Mouse (Mus musculus) midbrain, embryonic 14.5 days (tissue): ENCODE measurements around the gene Adgrl3. TPM values are rescaled to one million over a fixed set of nuclear protein-coding genes. Genes with fewer than 3 reads are reported as not detected.

Experiments
- ATAC-seq: fragments of 200-750 bp; cut with Nextera tagmentation; 2 replicates; pipeline ENCODE4 v1.8.0; 2017; ENCODE audit warnings: moderate number of reproducible peaks, moderate library complexity; ENCODE audit not compliant: low FRiP score, low TSS enrichment
- DNase-seq: peaks from one replicate; pipeline ENCODE4 v3.0.0-alpha.2; 2015
- H3K27ac ChIP-seq: fragments of 300-500 bp; sonication (generic); replicated peaks from 2 replicates; pipeline ENCODE4 v1.5.1; 2014; ENCODE audit warnings: mild to moderate bottlenecking, low read depth, low read length, moderate library complexity
- H3K27me3 ChIP-seq: fragments of 300-500 bp; sonication (generic); 2 replicates; pipeline ENCODE4 v1.6.1; 2014; ENCODE audit warnings: low read length, control low read depth, mixed read lengths; ENCODE audit not compliant: control insufficient read depth, insufficient read depth
- H3K36me3 ChIP-seq: fragments of 300-500 bp; sonication (generic); 2 replicates; pipeline ENCODE4 v1.6.1; 2014; ENCODE audit warnings: low read length, control low read depth; ENCODE audit not compliant: control insufficient read depth, insufficient read depth
- H3K4me1 ChIP-seq: fragments of 300-500 bp; sonication (generic); 2 replicates; pipeline ENCODE4 v1.6.1; 2014; ENCODE audit warnings: mild to moderate bottlenecking, antibody characterized with exemption, low read length, control low read depth; ENCODE audit not compliant: control insufficient read depth, insufficient read depth
- H3K4me2 ChIP-seq: fragments of 300-500 bp; sonication (generic); 2 replicates; pipeline ENCODE4 v1.6.1; 2014; ENCODE audit warnings: mild to moderate bottlenecking, low read length, moderate library complexity
- H3K4me3 ChIP-seq: fragments of 300-500 bp; sonication (generic); replicated peaks from 2 replicates; pipeline ENCODE4 v1.5.1; 2014; ENCODE audit warnings: low read depth, low read length
- H3K9ac ChIP-seq: fragments of 300-500 bp; sonication (generic); replicated peaks from 2 replicates; pipeline ENCODE4 v1.6.1; 2014; ENCODE audit warnings: mild to moderate bottlenecking, low read length, moderate library complexity
- H3K9me3 ChIP-seq: fragments of 300-500 bp; sonication (generic); 2 replicates; pipeline ENCODE4 v1.6.1; 2016; ENCODE audit warnings: low read length, control low read depth, mixed read lengths; ENCODE audit not compliant: control insufficient read depth
- WGBS: fragments of 180-500 bp; shearing (Covaris S2); extraction: QIAGEN DNeasy Blood & Tissue Kit; methylation state at CpG from one replicate; pipeline ENCODE4 v1.1.7; 2014; 5-methylcytosine and 5-hydroxymethylcytosine counted together
- polyA plus RNA-seq: library from polyadenylated mRNA; unstranded; fragments of >200 nt; fragmentation: Nextera tagmentation; extraction: Ambion mirVana; gene quantifications from 2 replicates; pipeline ENCODE4 v1.2.1, GENCODE M21; 2014

The Adgrl3 gene
- polyA plus RNA-seq, 1 experiment from 2014 or later, result 77.5 TPM

- H3K27ac ChIP-seq, result no peak overlapping the region
- no peaks in the 10 kb centered on the region for H3K9me3 ChIP-seq
- no peaks in the 10 kb centered on the region for H3K27me3 ChIP-seq
- no peak for ATAC-seq
- H3K4me2 ChIP-seq, result no peak overlapping the region
- H3K9ac ChIP-seq, result no peak overlapping the region
- H3K36me3 ChIP-seq, result no peaks in the 10 kb centered on the region
- H3K4me3 ChIP-seq, result no peak overlapping the region
- WGBS, result 85% methylated on average over 2 of the region's 2 CpGs
- no peak for DNase-seq
- peaks cover 24% of the 10 kb centered on the region for H3K4me1 ChIP-seq
These were observed 44.1 kb downstream of the Adgrl3 start for GRCm38 (mm10) chr5:81064026-81064425.

GRCm38 (mm10) chr5:81068173-81068572 lies 48.2 kb downstream of the Adgrl3 start:
- DNase-seq, result no peak
- H3K9ac ChIP-seq, result no peak overlapping the region
- H3K4me2 ChIP-seq, result no peak overlapping the region
- H3K4me3 ChIP-seq, result no peak overlapping the region
- no peaks in the 10 kb centered on the region for H3K27me3 ChIP-seq
- no peaks in the 10 kb centered on the region for H3K4me1 ChIP-seq
- H3K9me3 ChIP-seq, result no peaks in the 10 kb centered on the region
- no peaks in the 10 kb centered on the region for H3K36me3 ChIP-seq
- 84% methylated on average over 6 of the region's 6 CpGs for WGBS
- H3K27ac ChIP-seq, result no peak overlapping the region
- no peak for ATAC-seq

GRCm38 (mm10) chr5:81068839-81069238 lies 48.9 kb downstream of the Adgrl3 start:
- no peak for ATAC-seq
- no peaks in the 10 kb centered on the region for H3K36me3 ChIP-seq
- WGBS, result 67% methylated on average over 4 of the region's 4 CpGs

GRCm38 (mm10) chr5:81072888-81073287 lies 53.0 kb downstream of the Adgrl3 start:
- no peak overlapping the region for H3K9ac ChIP-seq
- no peaks in the 10 kb centered on the region for H3K9me3 ChIP-seq
- H3K27me3 ChIP-seq, result no peaks in the 10 kb centered on the region
- H3K27ac ChIP-seq, result no peak overlapping the region
- no peak for DNase-seq
- no peak for ATAC-seq
- no peaks in the 10 kb centered on the region for H3K4me1 ChIP-seq
- WGBS, result 74% methylated on average over 5 of the region's 5 CpGs
- H3K4me2 ChIP-seq, result no peak overlapping the region
- no peaks in the 10 kb centered on the region for H3K36me3 ChIP-seq
- H3K4me3 ChIP-seq, result no peak overlapping the region

More at GRCm38 (mm10) chr5:81068839-81069238, 48.9 kb downstream of the Adgrl3 start:
- DNase-seq, result no peak
- Histone ChIP-seq H3K9ac (no peak overlapping the region), H3K9me3 (no peaks in the 10 kb centered on the region), H3K4me1 (no peaks in the 10 kb centered on the region), H3K4me2 (no peak overlapping the region), H3K27ac (no peak overlapping the region), H3K27me3 (no peaks in the 10 kb centered on the region), H3K4me3 (no peak overlapping the region)

- Histone ChIP-seq H3K27me3 (no peaks in the 10 kb centered on the region), H3K27ac (no peak overlapping the region), H3K4me3 (no peak overlapping the region), H3K4me1 (no peaks in the 10 kb centered on the region), H3K9ac (no peak overlapping the region), H3K36me3 (no peaks in the 10 kb centered on the region), H3K4me2 (no peak overlapping the region), H3K9me3 (no peaks in the 10 kb centered on the region)
- DNase-seq, result no peak
- no peak for ATAC-seq
- 85% methylated on average over 1 of the region's 1 CpGs for WGBS
These were observed 53.9 kb downstream of the Adgrl3 start for GRCm38 (mm10) chr5:81073875-81074274.

GRCm38 (mm10) chr5:81076377-81076776 lies 56.4 kb downstream of the Adgrl3 start:
- H3K27me3 ChIP-seq, result no peaks in the 10 kb centered on the region
- H3K27ac ChIP-seq, result no peak overlapping the region
- H3K9ac ChIP-seq, result no peak overlapping the region
- DNase-seq (no peak), ATAC-seq (no peak)
- 71% methylated on average over 5 of the region's 5 CpGs for WGBS
- no peaks in the 10 kb centered on the region for H3K9me3 ChIP-seq
- H3K36me3 ChIP-seq, result no peaks in the 10 kb centered on the region
- H3K4me1 ChIP-seq, result no peaks in the 10 kb centered on the region
- no peak overlapping the region for H3K4me2 ChIP-seq
- H3K4me3 ChIP-seq, result no peak overlapping the region

GRCm38 (mm10) chr5:81077031-81077430 lies 57.1 kb downstream of the Adgrl3 start:
- H3K4me2 ChIP-seq, result no peak overlapping the region
- no peaks in the 10 kb centered on the region for H3K36me3 ChIP-seq
- WGBS, result 90% methylated on average over 7 of the region's 7 CpGs
- no peak overlapping the region for H3K9ac ChIP-seq
- no peaks in the 10 kb centered on the region for H3K9me3 ChIP-seq
- DNase-seq, result no peak
- H3K27me3 ChIP-seq, result no peaks in the 10 kb centered on the region
- ATAC-seq, result no peak
- no peak overlapping the region for H3K4me3 ChIP-seq
- H3K27ac ChIP-seq, result no peak overlapping the region
- no peaks in the 10 kb centered on the region for H3K4me1 ChIP-seq

GRCm38 (mm10) chr5:81077990-81078389 lies 58.1 kb downstream of the Adgrl3 start:
- no peaks in the 10 kb centered on the region for H3K9me3 ChIP-seq
- no peak overlapping the region for H3K4me2 ChIP-seq
- H3K4me3 ChIP-seq, result no peak overlapping the region
- WGBS, result 92% methylated on average over 1 of the region's 1 CpGs
- H3K4me1 ChIP-seq, result no peaks in the 10 kb centered on the region
- H3K27me3 ChIP-seq, result no peaks in the 10 kb centered on the region
- H3K27ac ChIP-seq, result no peak overlapping the region
- no peak for DNase-seq
- H3K36me3 ChIP-seq, result no peaks in the 10 kb centered on the region
- H3K9ac ChIP-seq, result no peak overlapping the region
- ATAC-seq, result no peak

- Histone ChIP-seq H3K9ac (no peak overlapping the region), H3K27ac (no peak overlapping the region), H3K27me3 (no peaks in the 10 kb centered on the region), H3K4me1 (no peaks in the 10 kb centered on the region), H3K36me3 (no peaks in the 10 kb centered on the region), H3K4me2 (no peak overlapping the region), H3K9me3 (no peaks in the 10 kb centered on the region), H3K4me3 (no peak overlapping the region)
- ATAC-seq, result no peak
- DNase-seq, result no peak
- WGBS, result 83% methylated on average over 5 of the region's 5 CpGs
These were observed 63.9 kb downstream of the Adgrl3 start for GRCm38 (mm10) chr5:81083698-81084360.
